Comparison of ENCODE assay signal across 29 mouse cellular contexts in the genomic region with DNA sequence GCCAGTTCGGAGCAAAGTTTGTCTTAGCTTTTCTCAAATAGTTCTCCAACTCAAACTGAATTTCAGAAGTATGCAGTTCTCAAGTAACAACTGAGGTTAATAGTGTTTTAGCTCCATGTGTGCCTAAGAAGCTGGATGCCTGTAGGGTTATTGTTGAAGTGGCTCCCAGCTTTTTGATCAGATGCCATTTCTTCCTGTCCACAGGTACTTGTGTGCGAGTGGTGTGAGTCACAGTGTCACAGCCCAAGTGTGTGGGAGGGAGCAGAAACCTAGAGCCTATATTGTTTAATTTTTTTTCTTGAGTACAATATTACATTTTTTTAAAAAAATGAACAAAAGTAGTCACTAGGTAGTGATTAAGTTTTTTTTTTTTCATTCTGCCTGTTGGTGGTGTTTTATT.
DNase-seq lines count a peak whose midpoint lies in the region; ATAC-seq and TF ChIP-seq lines count a peak whose summit lies in the region.
"Had no signal": no experiment of that assay in that cellular context is flagged by ENCODE, and none has a peak within 500 bp of the region (broad histone marks: within the 10 kb centered on the region; RNA-seq: fewer than 3 reads in every experiment).

No protein-coding gene starts in this region.

- no peak overlapping the region for H3K27ac ChIP-seq in lung, postnatal 0 days (ENCODE audit: low read length)
- H3K27ac ChIP-seq: embryonic facial prominence, embryonic 13.5 days; embryonic facial prominence, embryonic 15.5 days; forebrain, embryonic 10.5 days; forebrain, embryonic 12.5 days had no signal

- DNase-seq in lung, adult 18-20 months: peak; percentile 34 to 56
- no peak for DNase-seq in lung, adult 2 months
- peak; percentile 49 for DNase-seq in lung, postnatal 0 days (ENCODE audit: low spot score)
- DNase-seq in lung, postnatal 14 days: peak; percentile 20
- DNase-seq in lung, postnatal 36 days: peak; percentile 63
- no peak for DNase-seq in yolk sac, embryonic 10.5 days (ENCODE audit: low spot score)
- DNase-seq in embryo, embryonic 10 days (ENCODE audit: low spot score): no peak
- DNase-seq in gastrocnemius, postnatal 4 days (ENCODE audit: low spot score in 2 of 2): no peak
- DNase-seq: adrenal gland, adult 8-10 months; adrenal gland, postnatal 14 days; adrenal gland, postnatal 36 days; B cell, adult 2 months; cerebellum, adult 11-12 months; cerebellum, adult 2 months; cerebellum, adult 9-10 months; cerebellum, postnatal 10 days; cerebellum, postnatal 25 days; embryo, embryonic 11 days had no signal

- peak; percentile 59 for ATAC-seq in lung, postnatal 0 days
- ATAC-seq: activated CD4-positive, CD25-positive, alpha-beta regulatory T cell, adult 4 months; CD4-positive, CD25-positive, alpha-beta regulatory T cell, adult 4 months; forebrain, embryonic 14.5 days; Patski had no signal

- no peak overlapping the region for H3K4me2 ChIP-seq in lung, postnatal 0 days (replicated peaks; ENCODE audit: low read depth, low read length)
- H3K4me2 ChIP-seq: embryonic facial prominence, embryonic 13.5 days; embryonic facial prominence, embryonic 15.5 days; forebrain, embryonic 12.5 days had no signal

- H3K4me1 ChIP-seq in lung, adult 2 months (ENCODE audit: control insufficient read depth, insufficient read depth, low read length): no peaks in the 10 kb centered on the region
- no peaks in the 10 kb centered on the region for H3K4me1 ChIP-seq in lung, postnatal 0 days (ENCODE audit: insufficient read depth, low read depth, low read length)
- H3K4me1 ChIP-seq: embryonic facial prominence, embryonic 13.5 days; embryonic facial prominence, embryonic 15.5 days; forebrain, embryonic 10.5 days; forebrain, embryonic 12.5 days had no signal

- TF ChIP-seq CTCF in lung, adult 2 months (IDR thresholded peaks at IDR 0.05; ENCODE audit: insufficient read depth, low read length): no peak
- no peak for TF ChIP-seq CTCF in lung, postnatal 0 days (IDR thresholded peaks at IDR 0.05)

- TF ChIP-seq POLR2A in lung, adult 2 months (IDR thresholded peaks at IDR 0.05; ENCODE audit: borderline replicate concordance, extremely low read depth, low read depth, low read length): no peak

- no peaks in the 10 kb centered on the region for H3K9me3 ChIP-seq in lung, postnatal 0 days (ENCODE audit: low read length)
- H3K9me3 ChIP-seq: embryonic facial prominence, embryonic 13.5 days; embryonic facial prominence, embryonic 15.5 days; forebrain, embryonic 10.5 days; forebrain, embryonic 12.5 days; G1E had no signal

- H3K9ac ChIP-seq in lung, postnatal 0 days (replicated peaks; ENCODE audit: low read depth): no peak overlapping the region
- H3K9ac ChIP-seq: embryonic facial prominence, embryonic 13.5 days; embryonic facial prominence, embryonic 15.5 days; forebrain, embryonic 12.5 days had no signal

- no peak overlapping the region for H3K4me3 ChIP-seq in lung, adult 2 months (replicated peaks; ENCODE audit: extremely low read depth, low read depth, low read length)
- H3K4me3 ChIP-seq in lung, postnatal 0 days (ENCODE audit: low read depth, low read length): no peak overlapping the region
- H3K4me3 ChIP-seq: embryonic facial prominence, embryonic 13.5 days; embryonic facial prominence, embryonic 15.5 days; erythroblast, embryonic 14.5 days; forebrain, embryonic 10.5 days; forebrain, embryonic 12.5 days had no signal

- WGBS in lung, adult 2 months: 78% methylated on average over 2 of the region's 2 CpGs
- WGBS in lung, postnatal 0 days: 57% methylated on average over 2 of the region's 2 CpGs

- no peak for TF ChIP-seq EP300 in lung, postnatal 0 days (IDR thresholded peaks at IDR 0.05)

- H3K27me3 ChIP-seq in lung, postnatal 0 days (replicated peaks; ENCODE audit: insufficient read depth, low read length): no peaks in the 10 kb centered on the region
- H3K27me3 ChIP-seq: CH12.LX; embryonic facial prominence, embryonic 13.5 days; embryonic facial prominence, embryonic 15.5 days; forebrain, embryonic 12.5 days; Patski had no signal

- peaks cover 3% of the 10 kb centered on the region; the same call in 1 of the 2 replicates for H3K36me3 ChIP-seq in lung, postnatal 0 days (ENCODE audit: insufficient read depth, low read length)
- H3K36me3 ChIP-seq: embryonic facial prominence, embryonic 13.5 days; embryonic facial prominence, embryonic 15.5 days; forebrain, embryonic 10.5 days; forebrain, embryonic 12.5 days; G1E had no signal

Comparison
In these comparisons a context has a peak if more than half of its experiments do, and no peak if none do; other contexts are left out.
1. DNase-seq: peak in lung, adult 18-20 months (2 of 2), lung, postnatal 0 days (single experiment), lung, postnatal 14 days (single experiment) and lung, postnatal 36 days (single experiment); none in lung, adult 2 months (single experiment), yolk sac, embryonic 10.5 days (single experiment), embryo, embryonic 10 days (single experiment) and gastrocnemius, postnatal 4 days (0 of 2).